Mouse (Mus musculus) spleen, postnatal 4 days (tissue): ENCODE data around the gene Tspan11.

Source experiments
- DNase-seq, 2 experiments: peaks; one replicate each; pipeline ENCODE4 v3.0.0; 2022; ENCODE audit warnings: low spot score in 2 of 2

The Tspan11 gene

DNA sequence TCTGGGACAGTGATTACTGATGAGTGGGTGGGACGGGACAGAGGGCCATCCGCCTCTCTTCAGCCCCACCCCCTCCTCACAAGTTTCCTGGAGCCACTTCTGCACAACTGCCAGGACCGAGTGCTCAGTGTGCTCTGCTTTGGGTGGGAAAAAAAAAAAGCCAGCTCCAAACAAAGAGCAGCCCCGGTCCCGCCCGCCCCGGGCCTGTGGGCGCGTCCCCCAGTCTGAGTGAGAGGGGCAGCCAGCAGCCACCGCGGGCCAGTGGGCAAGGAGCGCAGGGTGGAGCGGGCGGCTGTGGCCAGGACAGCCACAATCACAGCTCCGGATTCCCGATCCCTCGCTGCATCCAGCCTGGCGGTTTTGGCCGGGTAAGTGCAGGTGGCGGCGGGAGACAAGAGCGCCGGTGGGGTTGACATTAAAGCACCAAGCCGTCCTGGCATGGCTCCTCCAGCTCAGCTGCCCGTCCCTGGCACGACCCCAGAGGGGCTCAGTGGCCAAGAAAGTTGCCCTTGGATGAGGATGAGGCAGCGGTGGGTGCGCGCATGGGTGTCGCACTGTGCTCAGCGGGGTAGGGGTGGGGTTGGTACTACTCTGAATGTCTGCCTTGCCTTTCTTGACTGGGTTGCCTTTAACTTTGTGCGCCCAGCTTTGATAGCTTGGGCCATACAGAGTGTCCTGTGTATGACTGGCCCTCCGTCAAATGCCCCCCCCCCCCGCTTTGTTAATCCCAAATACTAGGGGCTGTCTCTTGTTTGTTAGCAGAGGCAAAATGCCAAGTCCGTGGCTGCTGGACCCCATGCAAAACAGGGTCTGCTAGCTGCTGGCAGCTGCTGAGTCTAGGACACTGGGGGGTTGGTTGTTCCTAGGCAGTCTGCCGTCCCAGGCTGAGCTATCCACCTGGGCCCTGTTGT lies at the start of gene Tspan11:
Gene Tspan11, plus strand, starts transcription at position 79 of the 911 bp plus-strand sequence.
- DNase-seq = no peak

DNA sequence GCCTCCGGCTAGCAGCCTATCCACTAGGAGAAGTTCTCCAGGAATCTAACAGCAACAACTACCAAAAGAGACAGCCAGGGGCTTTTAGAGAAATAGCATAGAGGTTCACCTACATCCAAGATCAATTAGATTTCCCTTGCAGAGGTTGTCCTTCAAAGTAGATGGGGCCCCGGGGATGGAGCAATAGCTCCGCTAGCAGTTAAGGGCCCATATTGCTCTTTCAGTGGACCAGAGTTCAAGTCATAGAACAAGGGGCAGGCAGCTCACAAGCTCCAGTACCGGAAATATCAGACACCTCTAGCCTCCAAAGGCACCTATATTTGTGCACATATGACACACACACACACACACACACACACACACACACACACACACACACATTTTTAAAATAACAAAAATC lies 49.5 kb upstream of the Tspan11 start:
- no peak for DNase-seq

DNA sequence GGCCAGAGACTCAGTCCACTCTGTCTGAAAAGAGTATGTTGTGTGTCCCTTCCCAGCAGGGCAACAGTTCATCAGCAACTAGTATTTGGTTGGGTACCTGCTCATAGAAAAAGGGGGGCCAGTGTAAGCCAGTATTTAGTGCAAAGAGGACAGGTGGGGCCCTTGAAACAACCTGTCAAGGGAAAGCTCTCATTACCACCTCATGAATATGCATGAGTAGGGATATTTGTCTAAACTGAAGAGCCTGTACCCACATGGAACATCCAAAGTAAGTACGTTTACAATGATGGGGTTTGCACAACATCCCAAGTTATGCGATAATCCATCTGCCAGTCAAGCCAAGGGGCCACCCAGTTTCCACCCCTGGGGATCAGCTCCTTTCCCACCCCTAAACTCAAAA lies 47.9 kb upstream of the Tspan11 start:
- no peak for DNase-seq

- no peak for DNase-seq
Observed at GRCm38 (mm10) chr6:127840171-127840570, 47.2 kb upstream of the Tspan11 start.

DNA sequence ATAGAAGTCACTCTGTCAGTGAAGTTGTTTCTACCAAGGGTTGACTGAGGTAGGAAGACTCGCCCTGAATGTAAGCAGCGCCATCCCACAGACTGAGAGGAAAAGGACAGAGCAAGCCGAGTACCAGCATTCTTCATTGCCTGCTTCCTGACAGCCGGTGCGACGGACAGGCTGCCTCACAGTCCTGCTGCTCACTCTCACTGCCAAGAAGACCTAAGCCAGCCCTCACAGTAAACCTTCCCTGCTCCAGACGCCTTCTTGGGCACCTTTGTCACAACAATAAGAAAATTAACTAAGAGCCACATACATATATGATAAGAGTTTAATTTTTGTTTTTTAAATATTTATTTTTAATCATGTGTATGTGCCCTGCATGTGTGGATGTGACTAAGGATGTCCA lies 46.1 kb upstream of the Tspan11 start:
- no peak for DNase-seq

DNA sequence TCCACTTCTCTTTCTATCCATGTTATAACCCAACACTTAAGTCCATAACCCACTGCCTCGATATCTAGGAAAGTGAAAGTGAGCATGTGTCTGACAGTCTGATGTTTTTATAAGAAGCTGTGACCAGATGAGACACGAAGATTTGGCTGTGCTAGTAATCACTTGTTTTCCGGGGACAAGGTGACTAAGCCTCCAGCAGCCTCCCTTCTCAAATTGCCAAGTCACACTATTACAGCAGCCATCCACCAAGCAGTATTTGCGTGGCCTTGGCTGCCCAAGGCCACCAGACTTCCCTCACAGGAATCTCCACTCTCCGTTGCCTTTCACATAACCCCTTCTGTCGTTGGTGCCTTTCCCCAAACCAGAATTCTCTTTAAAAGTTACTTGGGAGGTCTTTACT lies 40.9 kb upstream of the Tspan11 start:
- DNase-seq = no peak

- DNase-seq = no peak
Observed at GRCm38 (mm10) chr6:127849496-127849895, 37.9 kb upstream of the Tspan11 start.

- DNase-seq = no peak
Observed at GRCm38 (mm10) chr6:127851611-127852010, 35.8 kb upstream of the Tspan11 start.

DNA sequence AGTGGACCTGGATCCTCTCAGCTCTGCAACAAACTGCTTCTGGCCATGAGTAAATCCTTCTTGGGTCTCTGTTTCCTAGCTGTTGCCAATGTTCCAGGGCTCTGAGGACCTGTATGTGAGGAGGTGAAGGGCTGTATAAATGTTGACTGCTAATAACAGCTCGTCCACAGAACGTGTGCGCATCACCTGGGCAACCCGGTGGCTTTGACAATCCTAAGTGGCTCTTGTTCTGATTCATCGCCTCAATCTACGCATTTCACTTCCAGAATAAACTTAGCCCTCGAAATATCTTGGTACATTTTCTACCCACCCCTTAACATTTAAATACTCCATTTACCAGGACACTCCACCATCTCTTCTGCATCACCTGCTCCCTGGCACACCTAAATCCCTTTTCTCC lies 34.1 kb upstream of the Tspan11 start:
- DNase-seq = no peak

DNA sequence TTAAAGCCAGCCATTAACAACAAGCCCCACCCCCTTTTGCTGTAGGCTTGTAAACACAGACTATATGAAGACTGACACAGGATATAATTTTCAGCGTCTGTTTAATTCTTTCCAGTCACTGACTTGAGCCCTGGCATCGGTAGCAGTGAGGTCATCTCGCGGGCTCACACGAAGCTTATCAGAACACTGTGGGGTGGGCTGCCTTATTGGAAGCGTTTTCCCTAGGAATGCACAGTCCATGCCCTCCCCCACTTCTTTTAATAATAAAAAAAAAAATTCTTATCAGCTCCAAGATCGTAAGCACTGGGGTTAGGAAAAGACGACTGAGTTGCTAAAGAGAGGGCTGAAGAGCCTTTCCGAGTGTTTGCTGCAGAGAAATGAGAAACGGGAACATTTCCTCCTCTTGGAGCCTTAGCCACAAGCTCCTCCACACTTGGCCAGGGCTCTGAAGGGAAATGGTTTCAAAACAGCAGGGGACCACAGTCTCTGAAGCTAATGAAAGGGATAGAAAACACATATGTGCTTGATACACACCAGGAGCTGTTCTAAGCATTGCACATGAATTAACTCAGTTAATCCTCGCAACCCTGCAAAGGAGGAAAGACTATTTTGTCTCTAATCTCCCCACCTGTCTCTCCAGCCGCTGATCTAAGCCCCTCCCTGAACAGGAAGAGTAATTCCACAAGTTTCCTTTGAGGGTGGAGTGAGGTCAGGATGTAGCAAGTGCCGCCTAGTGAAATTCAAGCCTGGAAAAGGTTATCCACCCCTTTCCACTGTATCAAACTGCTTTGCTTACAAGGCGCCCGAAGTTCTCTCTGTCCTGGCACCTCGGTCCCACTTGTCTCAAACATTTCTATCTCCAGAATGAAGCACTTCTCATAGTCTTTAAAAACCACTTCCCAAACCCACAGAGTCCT lies 33.4 kb upstream of the Tspan11 start:
- DNase-seq = no peak

- DNase-seq = no peak
Observed at GRCm38 (mm10) chr6:127854688-127855013, 32.7 kb upstream of the Tspan11 start.

DNA sequence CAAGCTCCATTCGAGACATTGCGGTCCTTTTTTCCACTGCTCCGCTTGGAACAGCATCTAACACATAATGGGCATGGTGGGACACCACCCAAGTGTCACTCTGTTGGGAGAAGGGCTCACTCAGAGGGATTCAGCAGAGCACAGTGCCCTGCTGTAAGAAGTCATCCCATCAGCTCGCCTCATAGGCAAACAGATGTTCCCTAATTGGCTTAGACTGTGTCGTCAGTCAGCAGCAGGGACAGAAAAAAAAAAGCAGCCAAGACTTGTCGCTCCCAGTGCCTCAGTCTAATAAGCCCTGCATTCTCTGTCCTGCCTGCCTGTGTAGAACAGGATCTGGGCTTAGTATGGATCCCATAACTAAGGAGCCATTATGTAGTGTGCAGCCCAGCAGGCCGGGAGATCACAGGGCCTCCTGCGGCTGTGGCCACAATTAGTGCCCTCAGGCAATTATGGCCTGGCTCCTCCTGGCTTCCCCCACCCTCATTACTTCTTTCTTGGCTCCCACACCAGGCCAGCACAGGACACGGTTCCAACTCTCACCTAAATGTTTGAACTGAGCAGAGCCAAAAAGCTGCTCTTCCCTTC lies 31.6 kb upstream of the Tspan11 start:
- no peak for DNase-seq

DNA sequence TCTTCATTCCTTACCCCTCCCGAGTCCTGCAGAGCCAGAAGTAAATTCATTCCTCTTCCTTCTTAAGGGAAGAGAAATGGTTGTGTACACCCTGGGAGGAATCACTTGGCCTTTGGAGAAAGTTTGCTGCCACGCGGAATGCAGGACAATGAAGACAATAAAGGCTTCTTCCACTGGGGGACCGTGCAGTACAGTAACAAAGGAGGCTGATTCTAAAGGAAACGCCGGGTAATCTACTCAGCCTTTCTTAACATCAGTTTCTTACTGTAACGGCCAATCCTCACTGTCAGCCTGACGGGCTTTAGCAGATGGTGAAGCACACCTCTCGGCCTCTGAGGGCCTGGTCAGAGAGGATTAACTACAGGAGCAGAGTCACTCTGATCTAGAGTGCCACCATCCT lies 25.4 kb upstream of the Tspan11 start:
- no peak for DNase-seq

- DNase-seq = no peak
Observed at GRCm38 (mm10) chr6:127865391-127865790, 22.0 kb upstream of the Tspan11 start.

DNA sequence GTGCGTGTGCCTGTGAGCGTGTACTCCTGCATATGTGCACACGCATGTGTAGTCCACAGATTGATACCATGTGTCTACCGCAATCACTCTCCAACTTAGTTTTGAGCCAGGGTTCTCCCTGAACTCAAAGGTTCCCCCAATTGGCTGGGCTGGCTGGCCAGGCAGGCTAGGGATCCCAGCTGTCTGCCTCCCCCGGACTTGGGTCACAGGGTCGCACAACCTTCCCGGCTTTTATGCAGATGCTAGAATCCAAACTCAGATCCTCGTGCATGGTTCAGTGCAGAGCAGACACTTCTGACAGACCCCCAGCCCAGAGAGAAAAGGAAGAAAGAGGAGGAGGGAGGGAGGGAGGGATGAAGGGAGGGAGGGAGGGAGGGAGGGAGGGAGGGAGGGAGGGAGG lies 18.8 kb upstream of the Tspan11 start:
- no peak for DNase-seq

DNA sequence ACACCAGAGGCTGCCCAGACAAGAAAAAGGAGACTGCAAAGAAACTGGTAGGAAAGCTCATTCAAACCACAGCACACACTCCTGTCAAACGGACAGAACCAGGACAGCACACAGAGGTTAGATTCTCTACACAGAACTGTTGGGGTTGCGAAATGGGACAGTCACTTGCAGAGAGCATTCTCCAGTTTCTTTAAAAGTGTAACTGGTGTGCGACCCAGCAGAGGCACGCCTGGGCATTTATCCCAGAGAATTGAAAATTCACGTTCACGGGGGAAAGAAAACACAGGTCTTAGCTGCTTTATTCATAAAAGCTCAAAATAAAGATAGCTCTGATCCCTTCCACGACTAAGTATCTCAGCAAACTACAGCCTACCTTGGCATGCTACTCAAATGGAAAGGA lies 18.3 kb upstream of the Tspan11 start:
- no peak for DNase-seq

- DNase-seq = no peak
Observed at GRCm38 (mm10) chr6:127870345-127871324, 16.8 kb upstream of the Tspan11 start.

GRCm38 (mm10) chr6:127871436-127871835 lies 16.0 kb upstream of the Tspan11 start:
- DNase-seq = no peak

- DNase-seq = no peak
Observed at GRCm38 (mm10) chr6:127872581-127872980, 14.8 kb upstream of the Tspan11 start.

DNA sequence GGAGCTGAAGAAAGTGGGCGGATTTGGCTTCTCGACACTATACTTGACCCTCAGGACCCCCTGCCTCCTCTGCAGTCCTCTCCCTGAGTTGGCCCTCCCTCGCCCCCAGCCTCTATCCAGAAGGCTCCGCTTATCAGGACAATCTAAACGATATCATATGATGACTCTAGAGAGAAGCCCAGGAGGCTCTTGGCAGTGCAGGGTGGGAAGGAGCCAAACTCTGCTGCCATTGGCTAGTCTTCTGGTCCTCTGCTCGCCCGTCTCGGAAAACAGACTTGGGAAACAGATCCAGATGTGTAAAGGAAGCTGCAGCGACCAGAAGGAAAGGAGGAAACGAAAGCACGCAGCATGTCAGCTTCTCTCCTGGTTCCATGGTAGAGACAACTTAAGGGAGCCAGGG lies 11.5 kb upstream of the Tspan11 start:
- no peak for DNase-seq

GRCm38 (mm10) chr6:127876436-127876835 lies 11.0 kb upstream of the Tspan11 start:
- DNase-seq = no peak
